Mouse (Mus musculus) layer of hippocampus, postnatal 14 days (tissue): ENCODE results near the gene AI464131. TPM values are rescaled to one million over a fixed set of nuclear protein-coding genes. Genes with fewer than 3 reads are reported as not detected.
"Not testable (repeated sequence)": the region's sequence is repeated elsewhere in the genome, so short reads cannot be mapped to it uniquely, and the experiment has no call there.

Source experiments
- DNase-seq, 2 experiments: peaks; one replicate each; pipeline ENCODE4 v3.0.0; 2021 to 2022; ENCODE audit warnings: low spot score in 2 of 2, mixed read lengths in 1 of 2
- total RNA-seq, 2 experiments: library from RNA; stranded (reverse); gene quantifications; 2 replicates each; pipeline ENCODE4 v1.2.3; 2021

Gene AI464131
- total RNA-seq, 2 experiments from 2014 or later: 44.3 to 45.1 TPM

DNA sequence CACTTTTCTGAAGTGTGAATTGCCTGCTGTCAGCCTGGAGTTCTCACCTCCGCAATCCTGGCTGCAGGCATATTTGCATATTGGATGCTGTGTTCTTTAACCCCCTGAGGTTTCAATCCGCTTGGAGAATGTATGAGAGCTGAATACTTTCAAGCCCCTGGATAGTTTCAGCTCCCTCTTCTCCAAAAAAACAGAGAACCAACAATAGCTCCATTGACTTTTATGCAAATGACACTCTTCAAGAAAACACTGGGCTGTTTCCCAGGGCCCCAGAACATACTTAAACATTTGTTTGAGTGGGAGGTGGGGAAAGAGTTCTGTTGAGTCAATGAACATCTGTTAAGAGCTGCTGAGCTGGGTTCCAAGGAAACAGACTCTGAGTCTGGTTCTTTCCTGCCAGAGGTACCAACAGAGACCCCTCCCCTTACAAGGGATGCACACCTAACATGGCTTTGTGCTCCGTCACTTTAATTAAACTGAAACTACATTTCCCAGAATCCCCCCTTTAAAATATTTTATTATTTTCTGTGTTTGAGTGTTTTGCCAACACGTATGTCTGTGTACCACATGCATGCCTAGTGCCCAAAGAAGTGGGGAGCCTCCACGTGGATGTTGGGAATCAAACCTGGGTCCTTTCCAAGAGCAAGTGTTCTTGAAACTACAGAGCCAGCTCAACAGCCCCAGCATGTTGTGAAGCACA lies 32.0 kb downstream of the AI464131 start:
- DNase-seq: peak; percentile 35 to 69

DNA sequence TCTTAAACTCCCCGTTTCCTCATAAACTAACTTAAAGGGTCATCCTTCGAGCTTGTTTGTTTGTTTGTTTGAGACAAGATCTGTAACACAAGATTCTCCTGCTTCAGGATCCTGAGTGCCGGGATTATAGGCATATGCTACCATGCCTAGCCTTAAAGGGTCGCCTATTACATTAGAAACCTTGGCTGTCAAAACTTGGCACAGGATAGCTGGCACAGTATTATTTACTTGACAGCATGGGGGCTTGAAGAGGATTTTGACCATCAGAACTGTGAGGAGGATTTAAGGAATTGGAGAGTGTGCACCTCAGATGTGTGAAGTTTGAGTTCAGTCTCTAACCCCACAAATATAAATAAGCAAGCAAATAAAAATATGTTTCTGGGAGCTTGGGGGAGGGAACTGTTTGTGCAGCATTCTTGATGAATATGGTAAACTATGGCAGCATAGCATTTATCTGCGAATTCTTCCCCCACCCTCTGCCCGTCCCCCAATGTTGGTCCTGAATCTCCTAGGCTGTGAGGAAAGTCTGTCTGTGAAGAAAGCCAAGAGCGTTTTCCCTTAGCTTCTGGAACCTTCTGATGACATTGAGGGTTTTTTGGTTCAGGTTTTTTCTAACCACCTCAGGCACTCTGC lies 32.7 kb downstream of the AI464131 start:
- no peak for DNase-seq

DNA sequence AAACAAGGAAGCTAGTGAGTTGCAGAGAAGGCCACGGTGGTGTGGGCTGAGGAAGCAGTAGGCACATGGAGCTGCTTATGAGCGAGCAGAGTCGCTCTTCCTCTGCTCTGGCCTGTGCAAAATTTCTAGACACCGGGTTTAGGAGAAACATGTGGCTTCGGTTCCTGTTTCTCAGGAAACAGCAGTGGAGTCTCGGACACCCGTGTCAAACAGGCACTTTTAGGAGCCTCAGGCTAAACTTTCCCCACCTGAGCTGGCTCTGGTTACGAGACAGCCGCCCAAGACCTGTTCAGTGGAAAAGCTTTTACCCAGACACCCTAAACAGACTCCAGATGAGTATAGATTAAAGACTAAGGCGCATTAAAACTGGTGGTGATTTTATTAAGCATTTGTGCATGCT lies 33.7 kb downstream of the AI464131 start:
- no peak for DNase-seq

DNA sequence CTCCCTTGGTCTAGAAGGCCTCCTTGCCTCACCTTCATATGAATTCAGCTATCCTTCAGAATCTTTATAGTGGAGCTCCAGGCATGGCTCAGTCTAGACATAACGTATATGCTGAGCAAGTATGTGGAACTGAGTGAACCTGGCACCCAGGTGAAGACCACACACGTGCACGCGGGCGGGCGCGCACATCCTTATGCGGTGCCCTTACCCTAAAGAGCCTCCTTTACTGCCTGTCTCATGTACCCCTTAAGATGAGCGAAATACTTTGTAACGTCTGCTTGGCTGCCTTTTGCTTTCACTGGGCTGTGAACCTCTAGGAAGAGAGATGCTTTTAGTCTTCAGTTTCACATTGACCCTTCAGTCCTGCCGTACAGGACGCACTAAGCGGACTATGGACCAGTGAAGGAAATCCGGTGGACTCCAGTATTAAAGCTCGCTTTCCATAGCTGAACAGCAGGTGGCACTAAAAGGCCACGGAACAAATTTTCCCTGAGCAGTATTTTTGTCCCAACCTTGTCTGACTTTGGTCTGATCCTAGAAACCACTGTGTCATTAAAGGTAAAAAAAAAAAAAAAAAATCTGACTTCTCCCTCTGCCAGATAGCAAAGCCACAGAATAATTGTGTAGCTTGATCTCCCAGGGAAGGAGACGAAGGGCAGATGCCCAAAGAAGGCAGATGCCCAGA lies 34.3 kb downstream of the AI464131 start:
- DNase-seq: peak; percentile 62 to 75

DNA sequence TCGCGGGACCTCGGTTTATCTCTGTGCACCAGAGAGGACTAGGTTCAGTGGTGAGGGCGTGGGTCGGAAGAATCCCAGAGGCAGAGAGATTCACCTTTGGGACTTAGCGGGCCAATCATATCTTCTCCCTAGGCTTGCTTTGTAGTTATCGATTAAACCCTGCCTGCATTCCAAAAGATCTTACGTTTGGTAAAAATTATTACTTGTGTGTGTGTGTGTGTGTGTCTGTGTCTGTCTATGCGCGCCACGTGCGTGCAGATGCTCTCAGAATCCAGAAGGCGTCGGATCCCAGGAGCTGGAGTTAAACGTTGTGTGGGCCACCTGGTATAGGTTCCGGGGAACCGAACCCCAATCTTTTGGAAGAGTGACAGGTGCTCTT lies 37.6 kb downstream of the AI464131 start:
- DNase-seq: no peak

DNA sequence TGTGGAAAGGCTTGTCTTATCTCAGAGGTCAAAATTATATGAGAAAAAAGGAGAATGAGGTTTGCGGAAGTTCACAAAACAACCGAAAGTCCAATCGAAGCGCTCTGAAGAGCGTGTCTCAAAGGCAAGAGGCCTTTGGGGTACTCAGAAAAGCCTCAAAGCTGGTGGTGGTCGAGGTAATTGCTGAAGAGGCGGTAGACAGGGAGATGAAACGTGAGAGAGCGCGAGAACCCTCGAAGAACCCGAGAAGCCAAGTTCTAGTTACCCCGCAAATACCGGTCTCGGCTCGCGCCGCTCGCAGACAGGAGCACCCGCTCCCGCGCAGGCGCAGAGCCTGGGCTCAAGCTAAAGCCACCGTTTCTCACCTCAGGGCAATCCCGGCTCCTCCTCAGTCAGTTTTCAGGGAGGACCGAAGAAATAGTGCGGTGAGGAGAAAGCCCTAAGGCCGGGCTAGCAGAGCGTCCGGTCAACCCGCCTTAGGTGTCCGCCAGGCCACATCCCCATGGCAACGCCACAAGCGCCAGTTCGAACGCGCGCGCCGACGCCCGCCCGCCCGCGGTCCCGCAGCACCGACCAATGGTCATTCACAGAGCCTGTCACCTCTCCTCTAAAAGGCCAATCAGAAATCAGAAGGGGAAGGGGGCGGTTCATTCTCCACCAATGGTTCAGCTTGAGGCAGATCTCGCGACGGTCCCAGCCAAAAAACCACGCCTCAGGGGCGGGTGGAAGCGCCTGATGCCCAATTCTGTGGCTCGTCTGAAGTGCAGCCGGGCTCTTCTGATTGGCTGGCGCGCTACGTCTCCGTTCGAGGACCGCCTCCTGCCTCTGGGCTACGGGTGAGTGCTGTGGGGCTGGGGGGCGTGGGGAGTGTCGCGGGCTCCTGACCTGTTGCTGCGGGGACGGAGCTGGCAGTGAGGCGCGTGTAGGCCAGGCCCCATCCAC lies 38.3 kb downstream of the AI464131 start, which contains the start of the genes Kif24 and Nudt2:
Gene Kif24 (minus strand): TSS at position 543 of the 942 bp plus-strand sequence.
Gene Nudt2 (plus strand): TSS at position 807 of the 942 bp plus-strand sequence.
- DNase-seq: peak; percentile 94 to 99

DNA sequence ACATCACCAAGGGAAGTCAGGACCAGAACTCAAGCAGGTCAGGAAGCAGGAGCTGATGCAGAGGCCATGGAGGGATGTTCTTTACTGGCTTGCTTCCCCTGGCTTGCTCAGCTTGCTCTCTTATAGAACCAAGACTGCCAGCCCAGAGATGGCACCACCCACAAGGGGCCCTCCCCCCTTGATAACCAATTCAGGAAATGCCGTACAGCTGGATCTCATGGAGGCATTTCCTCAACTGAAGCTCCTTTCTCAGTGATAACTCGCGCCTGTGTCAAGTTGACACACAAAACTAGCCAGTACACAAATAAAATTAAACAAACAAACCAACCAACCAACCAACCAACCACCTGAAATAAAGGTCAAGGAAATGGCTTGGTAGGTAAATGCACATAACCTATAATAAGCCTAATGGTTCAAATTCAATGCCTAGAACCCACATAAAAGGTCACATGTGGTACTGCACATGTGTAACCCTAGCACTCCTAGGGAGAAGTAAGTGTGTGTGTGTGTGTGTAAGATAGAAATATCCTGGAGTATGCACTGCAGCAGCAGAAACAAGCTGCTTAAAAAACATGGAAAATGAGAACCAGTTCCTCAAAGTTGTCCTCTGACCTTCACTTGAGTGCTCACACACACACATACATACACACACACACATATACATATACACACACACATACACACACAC lies 39.7 kb downstream of the AI464131 start:
- DNase-seq: not testable (repeated sequence)

DNA sequence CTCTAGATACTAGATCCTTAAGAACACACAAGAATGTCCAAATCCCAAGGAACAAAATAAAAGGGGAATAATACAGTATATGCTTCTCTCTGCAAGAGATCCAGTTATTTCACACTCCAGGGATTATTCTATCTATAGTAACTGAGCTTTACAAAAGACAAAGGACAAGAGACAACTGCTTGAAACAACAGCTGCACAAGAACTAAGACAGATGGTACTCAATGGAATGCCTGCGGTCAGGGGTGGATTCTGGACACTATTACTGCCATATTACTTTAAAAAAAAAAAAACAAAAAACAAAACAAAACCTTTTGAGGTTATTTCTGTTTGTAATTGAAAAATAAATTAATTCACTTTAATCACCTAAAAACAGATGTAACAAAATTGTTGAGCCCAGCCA lies 42.2 kb downstream of the AI464131 start:
- DNase-seq: no peak

DNA sequence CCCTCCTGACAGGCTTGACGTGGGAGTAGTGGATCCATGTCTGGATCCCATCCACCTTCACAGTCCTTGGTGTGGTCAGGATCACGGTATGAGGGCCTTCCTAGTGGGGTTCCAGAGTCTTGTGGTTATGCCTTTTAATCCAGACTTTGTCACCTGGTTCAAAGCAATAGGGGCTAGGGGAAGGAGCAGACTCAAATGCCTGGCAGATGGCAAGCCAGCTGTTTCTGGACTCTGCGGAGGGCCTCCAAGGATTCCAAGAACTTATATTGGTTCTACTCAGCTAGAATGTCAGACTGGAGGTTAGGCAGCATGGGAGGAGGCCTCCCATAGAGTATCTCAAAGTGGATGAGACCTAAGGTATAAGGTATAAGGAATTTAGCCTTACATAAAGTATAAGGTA lies 55.3 kb downstream of the AI464131 start:
- DNase-seq: no peak

Other genes with a start within 250 kb of the AI464131 start
- gene Ubap2, start 227.9 kb downstream of the AI464131 start, total RNA-seq: 10 to 100 TPM; 40.7 to 50.6 TPM
- gene Dcaf12, start 188.2 kb downstream of the AI464131 start, total RNA-seq: 10 to 100 TPM; 51.0 to 54.5 TPM
- gene Ubap1, start 154.1 kb downstream of the AI464131 start, total RNA-seq: 10 to 100 TPM; 44.0 to 44.3 TPM
- 1 to 10 TPM; 1.5 to 1.6 TPM for gene Kif24, start 38.2 kb downstream of the AI464131 start, total RNA-seq
- 10 to 100 TPM; 26.3 to 26.5 TPM for gene Nudt2, start 37.9 kb downstream of the AI464131 start, total RNA-seq
- gene 1110017D15Rik, start 14.3 kb upstream of the AI464131 start, total RNA-seq: 10 to 100 TPM in 1 of 2 experiments, 1 to 10 TPM in 1; 4.0 to 10.3 TPM
- 100 to 1,000 TPM; 170 to 187 TPM for gene Fam219a, start 66.5 kb upstream of the AI464131 start, total RNA-seq
- gene Dnaic1, start 66.7 kb upstream of the AI464131 start, total RNA-seq: 10 to 100 TPM in 1 of 2 experiments, 1 to 10 TPM in 1; 7.2 to 13.3 TPM
- gene Enho, start 137.2 kb upstream of the AI464131 start, total RNA-seq: 10 to 100 TPM; 61.0 to 69.8 TPM
- 10 to 100 TPM; 84.4 to 89.5 TPM for gene Cntfr, start 194.0 kb upstream of the AI464131 start, total RNA-seq
- 10 to 100 TPM; 26.8 to 29.2 TPM for gene Il11ra1, start 196.9 kb upstream of the AI464131 start, total RNA-seq
- 10 to 100 TPM; 26.7 to 31.1 TPM for gene Rpp25l, start 210.5 kb upstream of the AI464131 start, total RNA-seq
- gene Dctn3, start 220.1 kb upstream of the AI464131 start, total RNA-seq: 100 to 1,000 TPM; 161 to 163 TPM
- not detected for gene Arid3c, start 228.1 kb upstream of the AI464131 start, total RNA-seq